Mouse (Mus musculus): Measurements from ENCODE around the gene Clpp. TPM values are rescaled to one million over a fixed set of nuclear protein-coding genes. Genes with fewer than 3 reads are reported as not detected.

Gene Clpp
- polyA plus RNA-seq, 1 experiment from 2014 or later, result 149 TPM

DNA sequence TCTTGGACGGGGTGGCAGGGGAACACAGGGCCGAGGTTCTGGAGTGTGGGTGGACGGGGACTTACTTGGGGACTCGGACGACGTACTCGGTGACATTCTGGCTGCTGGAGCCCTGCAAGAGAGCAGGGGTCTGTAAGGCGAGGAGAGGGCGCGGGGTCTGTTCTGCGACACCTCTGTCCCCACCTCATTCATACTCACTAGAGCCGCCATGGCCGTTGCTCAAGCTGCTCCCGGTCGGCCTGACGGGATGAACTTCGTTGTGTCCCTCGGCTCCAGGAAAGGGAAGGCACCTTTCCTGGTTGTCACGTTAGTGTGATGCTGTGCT, 20.8 kb downstream of the Clpp start:
- Histone ChIP-seq H3K9me3 (no peaks in the 10 kb centered on the region), H3K4me1 (replicated peaks) (0 out of 2 replicates have a peak, but pooled peaks cover 11% of the 10 kb centered on the region), H3K4me3 (replicated peaks) (peak overlapping the region; percentile 65), H3K27me3 (replicated peaks) (no peaks in the 10 kb centered on the region), H3K27ac (peak overlapping the region; percentile 67), H3K4me2 (replicated peaks) (peak overlapping the region; percentile 83), H3K9ac (peak overlapping the region; percentile 73), H3K36me3 (peaks cover 22% of the 10 kb centered on the region)
- WGBS, result under 1% methylated on average over 19 of the region's 19 CpGs
- ATAC-seq, result peak; percentile 76

DNA sequence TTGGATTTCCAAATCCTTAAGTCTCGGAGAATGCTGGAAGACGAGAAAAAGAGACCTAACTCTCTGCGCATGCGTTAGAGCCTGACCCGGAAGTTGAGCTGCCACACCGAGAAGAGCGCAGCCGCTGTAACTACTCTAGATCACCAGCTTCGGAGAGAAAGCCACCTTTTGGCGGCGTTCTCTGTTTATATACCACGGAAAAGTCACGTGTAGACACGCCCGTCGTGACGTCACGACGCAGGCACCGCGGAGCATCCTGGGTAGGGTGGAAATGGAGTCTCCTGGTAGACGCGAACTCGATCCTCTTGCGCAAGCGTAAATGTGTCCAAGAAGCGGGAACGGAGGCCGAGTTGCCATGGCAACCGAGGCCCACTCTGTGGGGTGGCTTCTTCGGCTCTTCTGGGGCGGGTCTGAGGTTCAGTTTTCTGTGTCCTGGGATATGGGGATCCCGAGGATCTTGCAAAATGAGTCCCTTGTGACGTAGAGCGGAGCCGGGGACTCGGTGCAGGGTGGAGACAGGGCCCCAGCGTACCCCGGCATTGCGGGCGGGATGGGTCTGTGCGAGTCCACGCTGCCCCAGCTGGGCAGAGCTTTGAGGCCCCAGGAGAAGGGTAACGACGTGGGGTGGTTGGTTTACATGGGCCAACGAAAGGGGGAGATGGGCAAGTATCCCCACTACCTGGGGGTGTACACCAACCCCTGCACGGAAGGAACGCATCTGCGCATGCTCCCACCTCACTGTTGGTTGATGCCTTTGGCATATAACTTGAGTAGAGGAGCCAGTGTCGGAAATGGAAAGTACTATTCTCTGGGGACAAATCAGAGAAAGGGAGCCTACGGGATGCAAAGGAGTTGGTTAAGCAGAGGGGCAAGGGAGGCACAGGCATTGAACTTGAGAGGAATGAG, 21.4 kb downstream of the Clpp start, which contains the start of the genes Gtf2f1 and Gm17949:
Gene Gtf2f1, minus strand, starts transcription at position 53 of the 906 bp plus-strand sequence.
Gene Gm17949, plus strand, starts transcription at position 234 of the 906 bp plus-strand sequence.
- Histone ChIP-seq H3K27me3 (replicated peaks) (no peaks in the 10 kb centered on the region), H3K9me3 (no peaks in the 10 kb centered on the region), H3K4me3 (replicated peaks) (peak within 1 kb of the TSS; percentile 65), H3K4me1 (replicated peaks) (0 out of 2 replicates have a peak, but pooled peaks cover 11% of the 10 kb centered on the region), H3K27ac (peak within 1 kb of the TSS; percentile 85), H3K9ac (peak within 1 kb of the TSS; percentile 73), H3K4me2 (replicated peaks) (peak within 1 kb of the TSS; percentile 83), H3K36me3 (peaks cover 16% of the 10 kb centered on the region)
- ATAC-seq, result peak; percentile 96
- WGBS, result under 1% methylated on average over 51 of the region's 51 CpGs

GRCm38 (mm10) chr17:57012245-57012795, 22.2 kb downstream of the Clpp start:
- 69% methylated on average over 13 of the region's 13 CpGs for WGBS
- H3K36me3 ChIP-seq, result peaks cover 8% of the 10 kb centered on the region; the same call in 1 of the 2 replicates

GRCm38 (mm10) chr17:57019693-57020092, 29.6 kb downstream of the Clpp start:
- Histone ChIP-seq H3K36me3 (peaks cover 35% of the 10 kb centered on the region), H3K9me3 (no peaks in the 10 kb centered on the region), H3K27me3 (replicated peaks) (no peaks in the 10 kb centered on the region), H3K4me1 (replicated peaks) (no peaks in the 10 kb centered on the region), H3K4me3 (replicated peaks) (no peak overlapping the region), H3K4me2 (replicated peaks) (no peak overlapping the region), H3K9ac (no peak overlapping the region), H3K27ac (no peak overlapping the region)
- 78% methylated on average over 2 of the region's 2 CpGs for WGBS
- ATAC-seq, result peak; percentile 21; the same call in 1 of the 2 replicates

More at GRCm38 (mm10) chr17:57012245-57012795, 22.2 kb downstream of the Clpp start:
- peak overlapping the region; percentile 80 for H3K4me2 ChIP-seq (replicated peaks)
- no peaks in the 10 kb centered on the region for H3K9me3 ChIP-seq
- 0 out of 2 replicates have a peak, but pooled peaks cover 11% of the 10 kb centered on the region for H3K4me1 ChIP-seq (replicated peaks)
- no peaks in the 10 kb centered on the region for H3K27me3 ChIP-seq (replicated peaks)
- H3K9ac ChIP-seq, result no peak overlapping the region; the same call in 1 of the 2 replicates
- peak overlapping the region; percentile 85 for H3K27ac ChIP-seq
- ATAC-seq, result no peak
- peak overlapping the region; percentile 65 for H3K4me3 ChIP-seq (replicated peaks)

GRCm38 (mm10) chr17:57020960-57021359, 30.9 kb downstream of the Clpp start:
- Histone ChIP-seq H3K36me3 (peaks cover 47% of the 10 kb centered on the region), H3K27ac (no peak overlapping the region), H3K4me1 (replicated peaks) (no peaks in the 10 kb centered on the region), H3K4me2 (replicated peaks) (no peak overlapping the region), H3K9ac (no peak overlapping the region), H3K27me3 (replicated peaks) (no peaks in the 10 kb centered on the region), H3K4me3 (replicated peaks) (no peak overlapping the region), H3K9me3 (no peaks in the 10 kb centered on the region)
- WGBS, result 87% methylated on average over 5 of the region's 5 CpGs
- no peak for ATAC-seq

GRCm38 (mm10) chr17:57027471-57027870, 37.4 kb downstream of the Clpp start:
- Histone ChIP-seq H3K4me3 (replicated peaks) (no peak overlapping the region), H3K4me1 (replicated peaks) (peaks cover 8% of the 10 kb centered on the region; the same call in 1 of the 2 replicates), H3K4me2 (replicated peaks) (no peak overlapping the region), H3K9ac (no peak overlapping the region), H3K36me3 (peaks cover 57% of the 10 kb centered on the region), H3K9me3 (no peaks in the 10 kb centered on the region), H3K27me3 (replicated peaks) (no peaks in the 10 kb centered on the region), H3K27ac (no peak overlapping the region)
- 92% methylated on average over 4 of the region's 4 CpGs for whole genome bisulfite sequencing
- no peak for ATAC-seq

DNA sequence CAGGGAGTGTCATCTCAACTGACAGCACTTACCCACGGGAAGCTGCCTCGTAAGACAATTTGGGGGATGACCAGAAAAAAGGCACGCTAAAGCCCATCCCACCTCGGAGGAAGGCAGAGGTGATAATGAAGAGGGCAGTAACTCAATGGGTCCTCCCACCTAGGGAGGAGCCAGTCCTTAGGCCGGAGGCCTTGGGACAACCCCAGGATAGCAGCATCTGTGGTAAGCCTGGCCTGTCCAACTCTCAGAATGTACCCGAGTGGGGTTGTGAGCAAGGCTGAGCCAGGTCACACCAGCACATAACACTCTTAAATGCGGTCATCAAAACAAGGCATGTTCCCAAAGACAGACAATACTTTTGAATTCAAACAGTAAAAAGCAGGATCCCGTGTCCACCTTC, 39.6 kb downstream of the Clpp start:
- peak overlapping the region; percentile 99 for H3K9ac ChIP-seq
- peaks cover 8% of the 10 kb centered on the region; the same call in 1 of the 2 replicates for H3K4me1 ChIP-seq (replicated peaks)
- peak overlapping the region; percentile 84 for H3K4me2 ChIP-seq (replicated peaks)
- WGBS, result 29% methylated on average over 8 of the region's 8 CpGs
- peaks cover 34% of the 10 kb centered on the region for H3K36me3 ChIP-seq
- H3K27ac ChIP-seq, result no peak overlapping the region
- ATAC-seq, result no peak
- no peaks in the 10 kb centered on the region for H3K9me3 ChIP-seq
- H3K4me3 ChIP-seq (replicated peaks), result peak overlapping the region; percentile 92
- H3K27me3 ChIP-seq (replicated peaks), result no peaks in the 10 kb centered on the region

GRCm38 (mm10) chr17:57030931-57031660, 41.0 kb downstream of the Clpp start, which contains the start of gene Khsrp:
Khsrp (minus strand) TSS chr17:57031522.
- H3K4me1 ChIP-seq (replicated peaks), result peaks cover 8% of the 10 kb centered on the region; the same call in 1 of the 2 replicates
- peak within 1 kb of the TSS; percentile 84 for H3K4me2 ChIP-seq (replicated peaks)
- peak within 1 kb of the TSS; percentile 99 for H3K9ac ChIP-seq
- under 1% methylated on average over 97 of the region's 99 CpGs for WGBS
- peak within 1 kb of the TSS; percentile 92 for H3K4me3 ChIP-seq (replicated peaks)
- peak; percentile 1; the same call in 1 of the 2 replicates for ATAC-seq
- peak within 1 kb of the TSS; percentile 93 for H3K27ac ChIP-seq
- H3K9me3 ChIP-seq, result no peaks in the 10 kb centered on the region
- H3K36me3 ChIP-seq, result peaks cover 22% of the 10 kb centered on the region; the same call in 1 of the 2 replicates
- H3K27me3 ChIP-seq (replicated peaks), result no peaks in the 10 kb centered on the region

- Histone ChIP-seq H3K9ac (peak overlapping the region; percentile 39), H3K4me2 (replicated peaks) (peak overlapping the region; percentile 69), H3K27ac (peak overlapping the region; percentile 85), H3K9me3 (no peaks in the 10 kb centered on the region), H3K4me1 (replicated peaks) (peaks cover 8% of the 10 kb centered on the region; the same call in 1 of the 2 replicates), H3K36me3 (peaks cover 15% of the 10 kb centered on the region; the same call in 1 of the 2 replicates), H3K4me3 (replicated peaks) (peak overlapping the region; percentile 39), H3K27me3 (replicated peaks) (no peaks in the 10 kb centered on the region)
- ATAC-seq, result peak; percentile 98
- WGBS, result under 1% methylated on average over 38 of the region's 38 CpGs
Measured at GRCm38 (mm10) chr17:57031661-57032420, 41.7 kb downstream of the Clpp start.

DNA sequence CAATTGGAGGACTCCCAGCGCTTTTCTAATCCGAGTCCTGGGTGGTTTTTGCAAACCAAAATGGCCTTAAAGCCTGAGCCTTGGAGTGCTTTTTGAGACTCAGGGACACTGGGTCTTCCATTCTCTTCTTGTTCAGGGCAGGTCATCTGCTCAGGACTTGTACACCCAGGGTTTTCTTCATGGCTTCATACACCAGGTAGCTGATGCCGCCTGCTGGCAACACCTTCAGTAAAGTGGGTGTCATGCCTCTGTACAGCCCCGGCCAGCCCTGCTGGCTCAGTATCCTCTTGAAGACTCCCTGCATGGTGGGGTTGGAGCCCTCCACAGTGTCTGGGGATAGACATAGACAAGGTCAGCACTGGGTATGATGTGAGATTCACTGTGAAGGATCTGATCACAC, 42.7 kb downstream of the Clpp start:
- Histone ChIP-seq H3K27ac (no peak overlapping the region), H3K4me2 (replicated peaks) (peak overlapping the region; percentile 69), H3K27me3 (replicated peaks) (no peaks in the 10 kb centered on the region), H3K4me1 (replicated peaks) (peaks cover 8% of the 10 kb centered on the region; the same call in 1 of the 2 replicates), H3K36me3 (peaks cover 7% of the 10 kb centered on the region; the same call in 1 of the 2 replicates), H3K4me3 (replicated peaks) (no peak overlapping the region), H3K9me3 (no peaks in the 10 kb centered on the region), H3K9ac (no peak overlapping the region)
- ATAC-seq, result no peak
- 90% methylated on average over 4 of the region's 4 CpGs for WGBS

GRCm38 (mm10) chr17:57038978-57039377, 48.9 kb downstream of the Clpp start:
- WGBS, result 38% methylated on average over 8 of the region's 8 CpGs
- 0 out of 2 replicates have a peak overlapping the region, but pooled peaks have one; percentile 40 for H3K4me2 ChIP-seq (replicated peaks)
- no peak overlapping the region for H3K9ac ChIP-seq
- H3K27ac ChIP-seq, result no peak overlapping the region
- no peak for ATAC-seq
- peaks cover 4% of the 10 kb centered on the region; the same call in 1 of the 2 replicates for H3K27me3 ChIP-seq (replicated peaks)
- H3K9me3 ChIP-seq, result no peaks in the 10 kb centered on the region
- H3K4me1 ChIP-seq (replicated peaks), result 0 out of 2 replicates have a peak, but pooled peaks cover 3% of the 10 kb centered on the region
- H3K4me3 ChIP-seq (replicated peaks), result no peak overlapping the region
- H3K36me3 ChIP-seq, result no peaks in the 10 kb centered on the region
